Mouse (Mus musculus) heart, adult 10 weeks (tissue): ENCODE data around the gene Slc26a8. TPM values are rescaled to one million over a fixed set of nuclear protein-coding genes. Genes with fewer than 3 reads are reported as not detected.

Experiments used
- polyA plus RNA-seq: library from polyadenylated mRNA; stranded (reverse); fragments of 350-450 nt; fragmentation: Illumina TruSeq; extraction: RNeasy Lipid Tissue Mini Kit (QIAGEN cat#74804); gene quantifications from one replicate; pipeline ENCODE4 v1.2.3, GENCODE M21; 2014; ENCODE audit warnings: low read depth, low replicate concordance

Slc26a8 gene
- 0.31 TPM for polyA plus RNA-seq

GRCm38 (mm10) chr17:28689586-28690283 lies at the start of gene Slc26a8:
Slc26a8 (minus strand) TSS chr17:28690233.

GRCm38 (mm10) chr17:28725783-28726182 lies 35.8 kb upstream of the Slc26a8 start, which contains the start of gene AC170998.1:
AC170998.1 (plus strand) TSS chr17:28726083.

GRCm38 (mm10) chr17:28690776-28691686 lies 998 bp upstream of the Slc26a8 start, which contains the start of gene Mapk14:
Mapk14 (plus strand) TSS chr17:28691329.

GRCm38 (mm10) chr17:28622300-28622759 lies 67.7 kb downstream of the Slc26a8 start, which contains the start of gene Srpk1:
Srpk1 (minus strand) TSS chr17:28622709.

Other genes with a start within 250 kb of the Slc26a8 start
- gene Fkbp5, start 172.7 kb downstream of the Slc26a8 start, polyA plus RNA-seq = 17.5 TPM
- not detected for gene Armc12, start 159.4 kb downstream of the Slc26a8 start, polyA plus RNA-seq
- not detected for gene Clpsl2, start 140.8 kb downstream of the Slc26a8 start, polyA plus RNA-seq
- gene Clps, start 129.5 kb downstream of the Slc26a8 start, polyA plus RNA-seq = not detected
- not detected for gene Lhfpl5, start 114.6 kb downstream of the Slc26a8 start, polyA plus RNA-seq
- 22.2 TPM for gene Srpk1, start 67.5 kb downstream of the Slc26a8 start, polyA plus RNA-seq
- gene Mapk14, start 1.1 kb upstream of the Slc26a8 start, polyA plus RNA-seq = 64.9 TPM
- gene AC170998.1, start 35.9 kb upstream of the Slc26a8 start, polyA plus RNA-seq = not detected
- gene Mapk13, start 79.1 kb upstream of the Slc26a8 start, polyA plus RNA-seq = 0.60 TPM
- gene Brpf3, start 110.9 kb upstream of the Slc26a8 start, polyA plus RNA-seq = 13.1 TPM
- gene Pnpla1, start 168.2 kb upstream of the Slc26a8 start, polyA plus RNA-seq = not detected
- not detected for gene 4930539E08Rik, start 225.1 kb upstream of the Slc26a8 start, polyA plus RNA-seq